Mouse (Mus musculus) thymus, postnatal 14 days (tissue): ENCODE measurements around the gene Mib2.

Source experiments
- DNase-seq: peaks from one replicate; pipeline ENCODE4 v3.0.0; 2021

Gene Mib2

DNA sequence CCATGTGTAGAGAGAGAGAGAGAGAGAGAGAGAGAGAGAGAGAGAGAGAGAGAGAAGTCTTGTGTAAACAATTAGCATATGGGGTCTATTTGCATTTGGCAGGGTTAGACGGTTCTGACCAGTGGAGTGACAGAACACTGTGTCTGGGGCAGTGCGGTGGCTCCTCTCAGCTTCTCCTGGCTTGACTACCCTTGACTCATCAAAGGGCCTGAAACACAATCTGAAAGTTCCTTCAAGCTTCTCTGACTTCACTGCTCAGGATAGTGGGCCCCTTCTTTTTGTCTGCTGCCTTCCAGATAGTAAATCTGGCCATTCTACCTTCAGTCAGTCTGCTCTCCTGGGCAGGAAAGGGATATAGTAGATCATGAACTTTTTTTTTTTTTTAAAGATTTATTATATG lies 62.2 kb downstream of the Mib2 start:
- no peak for DNase-seq

DNA sequence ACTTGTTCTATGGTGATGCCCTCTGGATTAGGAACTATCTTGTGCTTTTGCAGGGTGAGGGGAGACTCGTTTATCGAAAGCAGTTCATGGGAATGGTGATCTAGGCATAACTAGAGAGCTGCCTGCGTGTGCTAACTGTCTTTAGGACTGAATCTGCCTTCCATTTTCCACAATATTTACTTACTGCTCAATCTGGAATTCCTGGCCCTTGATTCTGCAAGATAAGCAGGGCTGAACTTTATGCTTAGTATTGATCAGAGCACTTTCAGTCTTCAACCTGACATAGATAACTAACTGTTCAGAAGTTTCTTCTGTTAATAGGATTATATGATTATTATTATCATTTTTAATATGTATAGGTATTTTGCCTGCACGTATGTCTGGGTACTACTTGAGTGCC lies 63.9 kb downstream of the Mib2 start:
- DNase-seq, result no peak
